Mouse (Mus musculus): Measurements from ENCODE around the gene Zfp853. TPM values are rescaled to one million over a fixed set of nuclear protein-coding genes. Genes with fewer than 3 reads are reported as not detected.

Zfp853 gene
- not detected in 2 replicates for polyA plus RNA-seq (2015; fragmentation: Nextera tagmentation; extraction: Ambion mirVana)

- peak within 1 kb of the TSS; percentile 41 for H3K4me3 ChIP-seq
- H3K27me3 ChIP-seq, result peaks cover 67% of the 10 kb centered on the region
- H3K27ac ChIP-seq, result no peak within 1 kb of the TSS
- no peaks in the 10 kb centered on the region for H3K9me3 ChIP-seq
- peak within 1 kb of the TSS; percentile 89 for H3K4me2 ChIP-seq
- WGBS, result 2% methylated on average over 21 of the region's 38 CpGs
- H3K36me3 ChIP-seq, result no peaks in the 10 kb centered on the region
- H3K9ac ChIP-seq, result peak within 1 kb of the TSS; percentile 32
- peak; percentile 7; the same call in 1 of the 2 replicates for ATAC-seq (ENCODE audit: borderline replicate concordance, extremely low read depth, low FRiP score, low TSS enrichment)
- H3K4me1 ChIP-seq, result peaks cover 21% of the 10 kb centered on the region
These were observed at the start of gene Zfp853 for GRCm38 (mm10) chr5:143293404-143293803. TSS of gene Zfp853 (minus strand) at chr5:143293623.

- H3K4me2 ChIP-seq, result no peak overlapping the region
- no peak overlapping the region for H3K4me3 ChIP-seq
- no peak overlapping the region for H3K27ac ChIP-seq
- H3K27me3 ChIP-seq, result 0 out of 2 replicates have a peak, but pooled peaks cover 2% of the 10 kb centered on the region
- no peaks in the 10 kb centered on the region for H3K9me3 ChIP-seq
- H3K4me1 ChIP-seq, result no peaks in the 10 kb centered on the region
- H3K36me3 ChIP-seq, result no peaks in the 10 kb centered on the region
- no peak for ATAC-seq (ENCODE audit: borderline replicate concordance, extremely low read depth, low FRiP score, low TSS enrichment)
- no peak overlapping the region for H3K9ac ChIP-seq
- 42% methylated on average over 6 of the region's 6 CpGs for WGBS
These were observed 46.2 kb upstream of the Zfp853 start for GRCm38 (mm10) chr5:143339603-143340002.

DNA sequence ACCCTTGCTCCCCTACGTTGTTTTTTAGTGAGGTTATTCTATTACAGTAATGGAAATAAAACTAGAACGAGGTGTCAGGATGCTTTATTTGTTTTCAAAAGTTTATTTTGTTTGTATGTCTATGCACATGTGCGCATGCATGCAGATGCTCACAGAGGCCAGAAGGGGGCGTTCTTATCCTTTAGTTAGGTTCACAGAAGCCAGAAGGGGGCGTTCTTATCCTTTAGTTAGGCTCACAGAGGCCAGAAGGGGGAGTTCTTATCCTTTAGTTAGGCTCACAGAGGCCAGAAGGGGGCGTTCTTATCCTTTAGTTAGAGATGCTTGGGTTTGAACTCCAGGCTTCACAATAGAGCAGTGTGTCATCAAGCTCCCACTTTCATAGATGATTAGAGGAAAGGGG, 43.1 kb upstream of the Zfp853 start:
- H3K9ac ChIP-seq, result no peak overlapping the region
- H3K36me3 ChIP-seq, result no peaks in the 10 kb centered on the region
- WGBS, result 54% methylated on average over 6 of the region's 6 CpGs
- no peaks in the 10 kb centered on the region for H3K4me1 ChIP-seq
- H3K4me2 ChIP-seq, result no peak overlapping the region
- H3K27ac ChIP-seq, result no peak overlapping the region
- no peaks in the 10 kb centered on the region for H3K9me3 ChIP-seq
- H3K4me3 ChIP-seq, result no peak overlapping the region
- ATAC-seq (ENCODE audit: borderline replicate concordance, extremely low read depth, low FRiP score, low TSS enrichment), result no peak
- 0 out of 2 replicates have a peak, but pooled peaks cover 4% of the 10 kb centered on the region for H3K27me3 ChIP-seq

DNA sequence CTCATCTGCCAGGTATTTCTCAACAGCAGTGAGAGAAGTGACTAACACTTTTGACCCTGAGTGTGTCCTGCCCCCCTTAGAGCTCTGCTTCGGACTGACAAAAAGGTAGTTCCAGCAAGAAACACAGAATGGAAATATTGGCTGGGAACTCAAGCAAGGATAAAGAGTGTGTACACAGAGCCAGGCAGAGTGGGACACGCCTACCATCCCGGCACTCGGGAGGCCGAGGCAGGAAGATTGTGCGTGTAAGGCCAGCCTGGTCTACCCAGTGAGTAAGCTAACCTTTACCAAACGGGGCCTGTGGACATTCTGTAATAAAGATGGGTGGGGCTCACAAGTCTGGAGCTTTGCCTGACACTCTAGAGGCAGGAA, 41.7 kb upstream of the Zfp853 start:
- H3K9me3 ChIP-seq, result no peaks in the 10 kb centered on the region
- no peak overlapping the region for H3K27ac ChIP-seq
- 67% methylated on average over 7 of the region's 7 CpGs for WGBS
- H3K36me3 ChIP-seq, result no peaks in the 10 kb centered on the region
- ATAC-seq (ENCODE audit: borderline replicate concordance, extremely low read depth, low FRiP score, low TSS enrichment), result no peak
- 0 out of 2 replicates have a peak, but pooled peaks cover 4% of the 10 kb centered on the region for H3K27me3 ChIP-seq
- no peak overlapping the region for H3K9ac ChIP-seq
- no peak overlapping the region for H3K4me3 ChIP-seq
- H3K4me1 ChIP-seq, result peaks cover 2% of the 10 kb centered on the region; the same call in 1 of the 2 replicates
- H3K4me2 ChIP-seq, result no peak overlapping the region

- no peaks in the 10 kb centered on the region for H3K36me3 ChIP-seq
- H3K4me2 ChIP-seq, result no peak overlapping the region
- no peak overlapping the region for H3K9ac ChIP-seq
- H3K9me3 ChIP-seq, result no peaks in the 10 kb centered on the region
- 0 out of 2 replicates have a peak, but pooled peaks cover 4% of the 10 kb centered on the region for H3K27me3 ChIP-seq
- ATAC-seq (ENCODE audit: borderline replicate concordance, extremely low read depth, low FRiP score, low TSS enrichment), result no peak
- no peak overlapping the region for H3K4me3 ChIP-seq
- H3K4me1 ChIP-seq, result peaks cover 7% of the 10 kb centered on the region; the same call in 1 of the 2 replicates
- 67% methylated on average over 14 of the region's 14 CpGs for WGBS
- H3K27ac ChIP-seq, result no peak overlapping the region
These were observed 41.1 kb upstream of the Zfp853 start for GRCm38 (mm10) chr5:143334418-143335088.

DNA sequence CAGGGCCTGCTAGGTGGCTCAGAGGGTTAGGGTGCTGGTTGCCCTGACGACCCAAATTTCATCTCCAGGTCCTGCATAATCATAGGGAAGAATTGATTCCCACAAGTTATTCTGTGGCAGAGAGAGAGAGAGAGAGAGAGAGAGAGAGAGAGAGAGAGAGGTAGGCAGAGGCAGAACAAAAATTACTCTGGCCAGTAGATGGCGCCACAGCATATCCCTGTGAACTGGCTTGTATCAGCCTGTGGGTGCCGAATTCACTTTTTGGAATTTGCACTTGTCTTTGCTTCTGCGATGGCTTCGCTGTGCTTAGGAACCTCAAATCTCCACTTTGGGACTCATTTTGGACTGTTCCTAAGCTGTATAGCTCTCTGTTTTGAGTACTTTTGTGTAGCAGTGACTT, 40.4 kb upstream of the Zfp853 start:
- no peak for ATAC-seq (ENCODE audit: borderline replicate concordance, extremely low read depth, low FRiP score, low TSS enrichment)
- no peak overlapping the region for H3K9ac ChIP-seq
- H3K27ac ChIP-seq, result no peak overlapping the region
- H3K36me3 ChIP-seq, result no peaks in the 10 kb centered on the region
- peaks cover 8% of the 10 kb centered on the region; the same call in 1 of the 2 replicates for H3K4me1 ChIP-seq
- no peaks in the 10 kb centered on the region for H3K9me3 ChIP-seq
- 10% methylated on average over 5 of the region's 5 CpGs for WGBS
- no peak overlapping the region for H3K4me3 ChIP-seq
- H3K27me3 ChIP-seq, result 0 out of 2 replicates have a peak, but pooled peaks cover 4% of the 10 kb centered on the region
- H3K4me2 ChIP-seq, result no peak overlapping the region

DNA sequence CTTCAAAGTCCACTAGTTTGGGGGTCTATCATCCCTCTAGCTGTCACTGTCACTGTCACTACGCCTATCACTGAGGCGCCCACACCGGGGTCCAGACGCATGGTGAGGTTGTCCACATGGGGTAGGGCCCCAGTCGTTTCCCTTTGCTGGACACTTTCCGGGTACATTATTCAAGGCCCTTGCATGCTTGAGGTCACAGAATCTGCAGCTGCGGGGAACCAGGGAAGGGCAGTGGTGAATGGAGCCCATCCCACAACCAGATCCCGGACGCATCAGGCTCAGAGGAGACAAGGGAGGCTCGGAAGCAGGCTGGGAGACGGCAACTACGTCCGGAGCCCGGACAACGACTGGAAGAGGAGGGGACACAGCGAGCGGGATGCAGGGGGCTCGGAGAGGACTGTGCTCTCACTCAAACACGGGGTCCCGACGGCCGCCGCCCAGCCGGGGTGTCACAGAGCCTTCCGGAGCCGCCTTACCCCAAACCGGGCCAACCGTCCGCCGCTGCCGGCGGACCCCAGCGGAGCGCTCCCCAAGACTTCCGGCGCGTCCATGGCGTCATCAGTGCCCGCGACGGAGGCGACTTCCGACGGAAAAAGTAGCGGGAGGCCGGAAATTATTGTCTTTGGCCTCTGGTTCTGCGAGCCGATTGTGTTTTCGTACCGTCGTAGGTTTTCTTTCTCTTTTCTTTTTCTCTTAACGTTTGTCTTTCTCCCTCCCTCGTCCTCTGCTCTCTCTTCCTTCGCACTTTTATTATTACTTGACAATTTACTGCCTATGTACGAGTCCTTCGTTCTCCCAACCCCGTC, 35.5 kb upstream of the Zfp853 start, which contains the start of gene Zdhhc4:
TSS of gene Zdhhc4 (minus strand) at position 567 of the 806 bp plus-strand sequence.
- Histone ChIP-seq H3K4me2 (peak within 1 kb of the TSS; percentile 86), H3K27ac (peak within 1 kb of the TSS; percentile 69), H3K36me3 (peaks cover 31% of the 10 kb centered on the region), H3K27me3 (no peaks in the 10 kb centered on the region), H3K9me3 (no peaks in the 10 kb centered on the region), H3K4me3 (peak within 1 kb of the TSS; percentile 63), H3K4me1 (peaks cover 16% of the 10 kb centered on the region), H3K9ac (peak within 1 kb of the TSS; percentile 71)
- peak; percentile 71; the same call in 1 of the 2 replicates for ATAC-seq (ENCODE audit: borderline replicate concordance, extremely low read depth, low FRiP score, low TSS enrichment)
- WGBS, result under 1% methylated on average over 57 of the region's 57 CpGs

DNA sequence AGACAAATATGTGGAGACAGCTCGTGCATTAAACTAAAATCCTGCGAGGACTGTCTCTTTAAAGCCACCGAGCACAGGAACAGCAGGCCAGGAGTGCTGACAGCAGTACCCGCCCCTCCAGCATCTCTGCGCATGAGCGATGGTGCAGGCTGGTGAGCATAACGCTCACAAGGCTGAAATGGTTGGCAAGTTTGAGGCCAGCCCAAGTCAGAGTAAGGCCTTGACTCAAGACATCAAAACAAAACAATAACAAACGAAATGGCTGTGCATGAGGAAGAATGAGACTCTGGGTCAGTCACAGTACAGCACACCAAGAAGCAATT, 23.8 kb upstream of the Zfp853 start:
- peaks cover 58% of the 10 kb centered on the region for H3K36me3 ChIP-seq
- no peaks in the 10 kb centered on the region for H3K27me3 ChIP-seq
- H3K9ac ChIP-seq, result no peak overlapping the region
- no peak overlapping the region for H3K4me3 ChIP-seq
- no peak for ATAC-seq (ENCODE audit: borderline replicate concordance, extremely low read depth, low FRiP score, low TSS enrichment)
- no peak overlapping the region for H3K4me2 ChIP-seq
- no peaks in the 10 kb centered on the region for H3K9me3 ChIP-seq
- WGBS, result 84% methylated on average over 8 of the region's 8 CpGs
- H3K27ac ChIP-seq, result no peak overlapping the region
- peaks cover 25% of the 10 kb centered on the region for H3K4me1 ChIP-seq

GRCm38 (mm10) chr5:143316605-143317287, 23.3 kb upstream of the Zfp853 start:
- ATAC-seq (ENCODE audit: borderline replicate concordance, extremely low read depth, low FRiP score, low TSS enrichment), result no peak
- Histone ChIP-seq H3K9me3 (no peaks in the 10 kb centered on the region), H3K9ac (no peak overlapping the region), H3K4me3 (no peak overlapping the region), H3K36me3 (peaks cover 58% of the 10 kb centered on the region), H3K27me3 (no peaks in the 10 kb centered on the region), H3K27ac (no peak overlapping the region), H3K4me1 (peaks cover 25% of the 10 kb centered on the region), H3K4me2 (no peak overlapping the region)
- 87% methylated on average over 5 of the region's 5 CpGs for WGBS

DNA sequence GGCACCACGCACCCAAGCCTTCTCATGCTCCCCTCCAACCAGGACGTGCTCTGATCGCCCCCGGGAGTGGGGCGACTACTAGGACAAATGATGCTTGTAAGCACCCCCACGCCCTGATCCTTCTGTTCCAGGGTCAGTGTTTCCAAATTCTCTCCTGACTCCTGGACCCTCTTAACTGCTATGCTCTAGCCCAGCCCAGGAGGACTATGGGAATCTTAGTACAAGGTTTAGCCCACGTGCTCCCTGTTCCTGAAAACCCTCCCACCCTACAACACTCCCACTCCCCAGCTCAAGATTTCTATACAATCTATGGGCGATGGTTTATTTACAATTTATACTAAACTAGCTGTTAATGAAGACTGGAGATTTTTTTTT, 22.1 kb upstream of the Zfp853 start:
- H3K4me2 ChIP-seq, result peak overlapping the region; percentile 51
- no peaks in the 10 kb centered on the region for H3K27me3 ChIP-seq
- peaks cover 25% of the 10 kb centered on the region for H3K4me1 ChIP-seq
- no peaks in the 10 kb centered on the region for H3K9me3 ChIP-seq
- no peak overlapping the region; the same call in 1 of the 2 replicates for H3K27ac ChIP-seq
- no peak overlapping the region for H3K9ac ChIP-seq
- 12% methylated on average over 8 of the region's 8 CpGs for WGBS
- H3K36me3 ChIP-seq, result peaks cover 61% of the 10 kb centered on the region
- ATAC-seq (ENCODE audit: borderline replicate concordance, extremely low read depth, low FRiP score, low TSS enrichment), result no peak
- H3K4me3 ChIP-seq, result peak overlapping the region; percentile 82

DNA sequence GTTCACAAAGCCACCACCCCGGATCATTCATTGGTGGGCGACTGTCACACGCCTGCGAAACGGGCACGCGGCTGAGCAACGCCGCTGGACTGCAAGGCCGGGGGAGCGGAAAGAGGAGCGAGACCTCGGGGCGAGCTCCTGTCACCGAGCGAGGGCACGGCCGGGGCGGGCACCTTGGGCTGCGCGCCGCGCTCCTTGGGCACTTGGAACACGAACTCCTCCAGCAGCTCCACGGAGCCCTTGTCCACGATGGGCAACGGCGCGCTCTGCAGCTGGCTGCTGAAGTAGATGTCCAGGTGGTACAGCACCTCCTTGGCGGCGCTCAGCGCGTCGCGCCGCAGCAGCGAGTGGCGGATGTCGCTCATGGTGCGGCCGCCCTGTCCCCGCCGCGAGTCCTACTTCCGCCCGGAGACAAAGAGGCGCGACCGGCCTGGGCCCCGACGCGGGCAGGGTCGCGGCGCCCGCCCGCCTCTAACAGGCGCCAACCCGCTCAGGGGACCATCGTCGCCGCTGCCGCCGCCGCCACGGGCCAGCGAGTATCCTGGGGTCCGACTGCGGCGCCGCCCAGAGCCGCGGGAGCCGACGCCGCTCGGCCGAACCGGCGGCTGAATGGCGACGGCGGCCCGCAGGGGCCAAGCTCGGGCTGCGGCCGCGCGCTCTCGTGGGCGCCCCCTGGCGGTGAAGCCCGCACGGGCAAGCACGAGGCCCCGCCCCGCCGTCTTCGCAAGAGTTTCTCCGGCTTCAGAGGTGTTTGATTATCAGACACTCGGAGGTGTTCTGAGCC, 21.5 kb upstream of the Zfp853 start, which contains the start of gene E130309D02Rik:
TSS of gene E130309D02Rik (minus strand) at position 631 of the 784 bp plus-strand sequence.
- no peaks in the 10 kb centered on the region for H3K9me3 ChIP-seq

More for the DNA sequence above, 21.5 kb upstream of the Zfp853 start, which contains the start of gene E130309D02Rik:
- peaks cover 61% of the 10 kb centered on the region for H3K36me3 ChIP-seq
- H3K27ac ChIP-seq, result peak within 1 kb of the TSS; percentile 92
- peak within 1 kb of the TSS; percentile 87 for H3K9ac ChIP-seq
- H3K27me3 ChIP-seq, result no peaks in the 10 kb centered on the region
- H3K4me3 ChIP-seq, result peak within 1 kb of the TSS; percentile 82
- ATAC-seq (ENCODE audit: borderline replicate concordance, extremely low read depth, low FRiP score, low TSS enrichment), result peak; percentile 87
- peaks cover 25% of the 10 kb centered on the region for H3K4me1 ChIP-seq
- peak within 1 kb of the TSS; percentile 83 for H3K4me2 ChIP-seq
- WGBS, result under 1% methylated on average over 92 of the region's 101 CpGs

Data from lung, embryonic 15.5 days (tissue).